Mouse (Mus musculus): ENCODE data around the gene Prss30.

DNA sequence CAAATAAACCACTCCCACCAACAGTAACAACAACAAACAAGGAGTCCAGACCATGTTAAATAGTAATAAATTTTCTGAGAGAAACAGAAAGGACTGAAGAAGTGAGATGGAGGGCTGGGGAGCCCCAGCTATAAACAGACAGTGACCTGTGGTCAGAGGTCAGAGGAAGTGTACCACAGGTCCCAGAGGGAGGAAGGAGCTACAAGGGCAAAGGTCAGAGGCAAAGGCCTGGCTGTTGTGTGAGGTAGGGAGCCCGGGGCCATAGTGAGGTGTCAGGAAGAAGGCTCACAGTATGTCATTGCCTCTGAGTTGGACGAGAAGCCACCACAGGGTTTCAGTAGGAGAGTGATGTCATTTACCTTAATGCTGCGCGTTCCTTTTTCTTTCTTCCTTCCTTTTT lies 2.5 kb upstream of the Prss30 start:
- TF ChIP-seq CTCF (IDR thresholded peaks at IDR 0.05; ENCODE audit: control insufficient read depth, insufficient read depth, low read length): no peak
- no peak for TF ChIP-seq POLR2A (IDR thresholded peaks at IDR 0.05; ENCODE audit: borderline replicate concordance, control insufficient read depth, low read depth, low read length)
